ENCODE assay signal across 17 mouse cellular contexts in genomic region chr16:19458741-19459140, GRCm38 (mm10). TPM values are rescaled to one million over a fixed set of nuclear protein-coding genes. Genes with fewer than 3 reads are reported as not detected.
"Had no signal": no experiment of that assay in that cellular context is flagged by ENCODE, and none has a peak within 500 bp of the region (broad histone marks: within the 10 kb centered on the region; RNA-seq: fewer than 3 reads in every experiment).

No protein-coding gene starts in this region.

RNA-seq across cellular contexts. Expression of gene Olfr166, which starts 24.8 kb away (rescaled TPM):
- total RNA-seq: heart, postnatal 10 days; heart, postnatal 14 days; heart, postnatal 25 days; heart, postnatal 36 days; heart, postnatal 4 days; hematopoietic stem cell, adult 5-6 weeks; layer of hippocampus, adult 18-20 months; layer of hippocampus, adult 2 months; layer of hippocampus, adult 8-10 months; layer of hippocampus, postnatal 10 days; layer of hippocampus, postnatal 14 days; layer of hippocampus, postnatal 25 days; layer of hippocampus, postnatal 36 days; left cerebral cortex, adult 18-20 months; left cerebral cortex, adult 2 months; left cerebral cortex, adult 8-10 months had no signal

RNA-seq across cellular contexts. Expression of gene Olfr165, which starts 35.8 kb away (rescaled TPM):
- total RNA-seq: heart, postnatal 10 days; heart, postnatal 14 days; heart, postnatal 25 days; heart, postnatal 36 days; heart, postnatal 4 days; hematopoietic stem cell, adult 5-6 weeks; hindbrain, postnatal 0 days; layer of hippocampus, adult 18-20 months; layer of hippocampus, adult 2 months; layer of hippocampus, adult 8-10 months; layer of hippocampus, postnatal 10 days; layer of hippocampus, postnatal 14 days; layer of hippocampus, postnatal 25 days; layer of hippocampus, postnatal 36 days; left cerebral cortex, adult 18-20 months; left cerebral cortex, adult 2 months; left cerebral cortex, adult 8-10 months had no signal
